Mouse (Mus musculus) heart, postnatal 0 days (tissue): ENCODE measurements at regions not wholly inside any gene's neighbourhood (a gene's known extent, or its start where the extent isn't known, plus 50 kb on each side); places are given as distances from the start of the nearest gene placed in this dataset.

Experiments
- ATAC-seq: fragments of 200-750 bp; cut with Nextera tagmentation; 2 replicates; pipeline ENCODE4 v1.8.0; 2017; ENCODE audit warnings: low read depth, moderate number of reproducible peaks, moderate library complexity; ENCODE audit not compliant: insufficient read depth
- DNase-seq: peaks from one replicate; pipeline ENCODE4 v3.0.0-alpha.2; 2016; ENCODE audit warnings: low spot score
- H3K27ac ChIP-seq: fragments of 300-500 bp; sonication (generic); 2 replicates; pipeline ENCODE4 v1.5.1; 2014; ENCODE audit warnings: low read depth, mild to moderate bottlenecking
- H3K27me3 ChIP-seq: fragments of 300-500 bp; sonication (generic); 2 replicates; pipeline ENCODE4 v1.6.1; 2014; ENCODE audit warnings: low read length, mixed read lengths; ENCODE audit not compliant: control insufficient read depth, insufficient read depth
- H3K36me3 ChIP-seq: fragments of 300-500 bp; sonication (generic); replicated peaks from 2 replicates; pipeline ENCODE4 v1.6.1; 2014; ENCODE audit warnings: low read length, mixed read lengths; ENCODE audit not compliant: control insufficient read depth, insufficient read depth
- H3K4me1 ChIP-seq: fragments of 300-500 bp; sonication (generic); 2 replicates; pipeline ENCODE4 v1.6.1; 2014; ENCODE audit warnings: antibody characterized with exemption; ENCODE audit not compliant: control insufficient read depth, insufficient read depth
- H3K4me2 ChIP-seq: fragments of 300-500 bp; sonication (generic); 2 replicates; pipeline ENCODE4 v1.6.1; 2014; ENCODE audit warnings: low read depth, mild to moderate bottlenecking, low read length, moderate library complexity
- H3K4me3 ChIP-seq: fragments of 300-500 bp; sonication (generic); 2 replicates; pipeline ENCODE4 v1.5.1; 2014; ENCODE audit warnings: low read depth, low read length
- H3K9ac ChIP-seq: fragments of 300-500 bp; sonication (generic); replicated peaks from 2 replicates; pipeline ENCODE4 v1.6.1; 2014; ENCODE audit warnings: low read depth, low read length, mixed read lengths
- H3K9me3 ChIP-seq: fragments of 300-500 bp; sonication (generic); replicated peaks from 2 replicates; pipeline ENCODE4 v1.6.1; 2016; ENCODE audit warnings: low read length; ENCODE audit not compliant: control insufficient read depth
- CTCF ChIP-seq: IDR thresholded peaks from 2 replicates; pipeline ENCODE4 v1.5.1; 2016; ENCODE audit warnings: antibody characterized with exemption, control low read depth, low read depth
- EP300 ChIP-seq: IDR thresholded peaks from 2 replicates; pipeline ENCODE4 v1.6.1; 2016; ENCODE audit warnings: antibody characterized with exemption, low read depth
- WGBS: fragments of 180-500 bp; shearing (Covaris S2); extraction: QIAGEN DNeasy Blood & Tissue Kit; methylation state at CpG from one replicate; pipeline ENCODE4 v1.1.7; 2014; 5-methylcytosine and 5-hydroxymethylcytosine counted together

- no peaks in the 10 kb centered on the region for H3K36me3 ChIP-seq
- H3K27me3 ChIP-seq = no peaks in the 10 kb centered on the region
- WGBS = 61% methylated on average over 2 of the region's 3 CpGs
- no peaks in the 10 kb centered on the region for H3K4me1 ChIP-seq
- H3K27ac ChIP-seq = no peak overlapping the region
- H3K4me3 ChIP-seq = no peak overlapping the region
- DNase-seq = no peak
- ATAC-seq = no peak
- no peak for TF ChIP-seq EP300
- TF ChIP-seq CTCF = no peak
- no peak overlapping the region for H3K4me2 ChIP-seq
- no peaks in the 10 kb centered on the region for H3K9me3 ChIP-seq
- no peak overlapping the region for H3K9ac ChIP-seq
These were observed 98.5 kb downstream of the Gm12689 start for GRCm38 (mm10) chr4:99394244-99394643.

DNA sequence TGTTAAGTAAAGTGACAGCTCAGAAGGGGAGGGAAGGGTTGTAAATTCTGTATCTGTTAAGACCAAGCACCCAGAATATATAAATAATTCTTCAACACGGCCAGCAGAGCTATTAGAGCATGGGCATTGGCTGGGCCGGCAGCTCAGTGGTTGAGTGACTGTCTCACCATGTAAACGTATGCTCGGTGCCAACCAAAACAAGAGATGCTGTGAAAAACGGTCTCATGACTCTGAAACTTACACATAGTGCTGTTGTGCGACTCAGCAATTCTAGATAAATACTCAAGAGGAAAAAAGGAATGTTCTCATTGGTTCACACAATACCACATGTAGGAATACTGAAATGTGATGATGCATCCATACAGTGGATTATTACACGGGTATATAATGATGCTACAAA, 111.8 kb downstream of the Gm12689 start:
- DNase-seq (no peak), ATAC-seq (no peak)
- H3K27me3 ChIP-seq = no peaks in the 10 kb centered on the region
- no peaks in the 10 kb centered on the region for H3K36me3 ChIP-seq
- H3K9ac ChIP-seq = no peak overlapping the region
- 62% methylated on average over 7 of the region's 7 CpGs for WGBS
- no peaks in the 10 kb centered on the region for H3K4me1 ChIP-seq
- no peaks in the 10 kb centered on the region for H3K9me3 ChIP-seq
- no peak overlapping the region for H3K27ac ChIP-seq
- TF ChIP-seq CTCF = no peak
- TF ChIP-seq EP300 = no peak
- H3K4me3 ChIP-seq = no peak overlapping the region
- no peak overlapping the region for H3K4me2 ChIP-seq

- 66% methylated on average over 1 of the region's 1 CpGs for WGBS
These were observed 127.7 kb downstream of the Gm12689 start for GRCm38 (mm10) chr4:99423449-99423848.

DNA sequence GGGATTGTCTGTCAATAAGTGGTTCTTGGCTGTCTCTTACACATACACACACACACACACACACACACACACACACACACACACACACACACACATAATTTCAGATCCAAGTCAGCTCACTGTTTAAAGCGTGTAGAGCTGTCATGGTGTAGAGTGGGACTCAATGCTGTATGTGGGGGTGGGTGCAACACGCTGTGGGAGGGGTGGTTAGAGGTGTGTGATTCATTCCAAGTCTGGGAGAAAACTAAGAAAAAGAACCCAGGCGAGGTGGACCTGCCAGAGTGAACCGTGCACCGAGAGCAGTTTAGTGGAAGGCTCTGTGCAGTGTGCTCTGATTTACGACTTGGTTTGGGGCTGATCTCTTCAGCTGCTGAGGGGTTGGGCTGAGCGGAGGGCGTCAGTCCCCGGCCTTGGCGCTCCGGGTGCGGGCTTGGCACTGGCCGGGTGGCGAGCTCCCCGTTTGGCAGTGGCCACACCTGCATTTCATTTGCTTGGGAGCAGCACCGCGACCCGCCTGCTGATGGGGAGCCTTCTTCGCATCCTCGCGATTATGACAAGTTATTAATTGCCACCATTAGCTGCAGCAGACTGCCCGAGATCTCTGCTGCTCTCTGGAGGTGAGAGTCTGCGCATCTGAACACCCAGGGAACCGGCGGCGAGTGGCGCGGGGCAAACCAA, 149.5 kb downstream of the Gm12689 start:
- no peaks in the 10 kb centered on the region for H3K9me3 ChIP-seq
- H3K4me1 ChIP-seq = no peaks in the 10 kb centered on the region
- ATAC-seq = no peak
- peak overlapping the region; percentile 48; the same call in 1 of the 2 replicates for H3K4me2 ChIP-seq
- no peak overlapping the region for H3K9ac ChIP-seq
- H3K36me3 ChIP-seq = no peaks in the 10 kb centered on the region
- peak; percentile 12; the same call in 1 of the 2 replicates for TF ChIP-seq CTCF
- no peak for TF ChIP-seq EP300
- 36% methylated on average over 28 of the region's 28 CpGs for WGBS
- H3K27me3 ChIP-seq = no peaks in the 10 kb centered on the region
- no peak overlapping the region for H3K4me3 ChIP-seq
- no peak for DNase-seq
- no peak overlapping the region for H3K27ac ChIP-seq

More at GRCm38 (mm10) chr4:99423449-99423848, 127.7 kb downstream of the Gm12689 start:
- H3K27ac ChIP-seq = no peak overlapping the region
- no peaks in the 10 kb centered on the region for H3K36me3 ChIP-seq
- H3K27me3 ChIP-seq = no peaks in the 10 kb centered on the region
- H3K9ac ChIP-seq = no peak overlapping the region
- H3K4me2 ChIP-seq = no peak overlapping the region
- ATAC-seq (no peak), DNase-seq (no peak)
- H3K4me3 ChIP-seq = no peak overlapping the region
- H3K9me3 ChIP-seq = no peaks in the 10 kb centered on the region
- no peaks in the 10 kb centered on the region for H3K4me1 ChIP-seq
- TF ChIP-seq EP300 (no peak), CTCF (no peak)

DNA sequence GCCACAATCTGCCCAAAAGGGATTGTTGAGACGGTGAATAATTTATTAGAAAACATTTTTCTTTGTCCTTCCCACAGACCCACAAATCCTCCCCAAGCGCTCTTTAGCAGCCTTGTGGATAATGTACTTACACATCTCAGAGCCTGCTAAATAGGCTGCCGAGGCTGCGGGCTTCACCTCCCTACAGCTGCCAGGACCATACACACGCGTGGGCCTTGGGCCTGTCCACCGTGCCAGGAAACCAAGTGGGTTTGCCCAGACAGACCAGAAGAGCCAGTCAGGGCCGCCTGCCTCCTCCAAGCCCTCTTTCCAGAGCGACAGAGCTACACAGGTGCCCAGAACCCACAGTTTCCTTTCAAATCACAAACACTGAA, 150.0 kb downstream of the Gm12689 start:
- Histone ChIP-seq H3K36me3 (no peaks in the 10 kb centered on the region), H3K27ac (no peak overlapping the region), H3K4me2 (peak overlapping the region; percentile 48; the same call in 1 of the 2 replicates), H3K9me3 (no peaks in the 10 kb centered on the region), H3K4me1 (no peaks in the 10 kb centered on the region), H3K27me3 (no peaks in the 10 kb centered on the region), H3K9ac (no peak overlapping the region), H3K4me3 (no peak overlapping the region)
- DNase-seq = no peak
- WGBS = 62% methylated on average over 9 of the region's 9 CpGs
- no peak for ATAC-seq
- TF ChIP-seq EP300 (no peak), CTCF (no peak)

DNA sequence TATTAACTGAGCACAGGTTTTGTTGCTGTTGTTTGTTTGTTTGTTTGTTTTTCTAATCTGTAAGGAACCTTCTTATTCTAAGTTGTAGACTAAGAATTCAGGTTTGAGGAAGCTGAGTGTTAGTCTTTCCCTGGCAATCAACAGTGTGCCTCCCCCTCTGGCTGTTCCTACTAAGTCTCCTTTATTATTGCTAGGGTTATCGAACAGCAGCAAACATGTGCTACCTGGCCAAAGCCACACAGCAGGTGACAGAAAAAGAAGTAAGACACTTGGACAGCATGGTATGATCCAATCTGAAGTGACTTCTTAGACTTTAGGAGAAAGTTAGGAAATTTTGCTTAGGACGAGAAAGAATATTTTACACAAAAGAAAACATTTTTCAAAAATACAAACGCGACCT, 163.3 kb downstream of the Gm12689 start:
- no peaks in the 10 kb centered on the region for H3K36me3 ChIP-seq
- H3K27me3 ChIP-seq = 0 out of 2 replicates have a peak, but pooled peaks cover 3% of the 10 kb centered on the region
- 70% methylated on average over 4 of the region's 4 CpGs for WGBS
- no peak overlapping the region for H3K9ac ChIP-seq
- no peak overlapping the region for H3K4me2 ChIP-seq
- H3K27ac ChIP-seq = no peak overlapping the region
- no peaks in the 10 kb centered on the region for H3K9me3 ChIP-seq
- TF ChIP-seq EP300 = no peak
- no peak overlapping the region for H3K4me3 ChIP-seq
- ATAC-seq (no peak), DNase-seq (no peak)
- H3K4me1 ChIP-seq = no peaks in the 10 kb centered on the region
